Mouse (Mus musculus): ENCODE results near the gene Imp4.

Imp4 gene

GRCm38 (mm10) chr1:34460061-34460441 is 20.4 kb downstream of the Imp4 start:
- no peak for DNase-seq (ENCODE audit: extremely low read depth, low read depth, low spot score)

- no peak for DNase-seq (ENCODE audit: extremely low read depth, low read depth, low spot score)
These were observed 23.1 kb downstream of the Imp4 start for GRCm38 (mm10) chr1:34462766-34463165.

- no peak for DNase-seq (ENCODE audit: extremely low read depth, low read depth, low spot score)
These were observed 24.7 kb downstream of the Imp4 start for GRCm38 (mm10) chr1:34464310-34464817.

GRCm38 (mm10) chr1:34465445-34465844 is 25.8 kb downstream of the Imp4 start:
- DNase-seq (ENCODE audit: extremely low read depth, low read depth, low spot score): no peak

- no peak for DNase-seq (ENCODE audit: extremely low read depth, low read depth, low spot score)
These were observed 28.4 kb downstream of the Imp4 start for GRCm38 (mm10) chr1:34468051-34468450.

- no peak for DNase-seq (ENCODE audit: extremely low read depth, low read depth, low spot score)
These were observed 28.8 kb downstream of the Imp4 start for GRCm38 (mm10) chr1:34468500-34468899.

GRCm38 (mm10) chr1:34469801-34470200 is 30.1 kb downstream of the Imp4 start:
- no peak for DNase-seq (ENCODE audit: extremely low read depth, low read depth, low spot score)

GRCm38 (mm10) chr1:34472427-34473300 is 33.0 kb downstream of the Imp4 start:
- no peak for DNase-seq (ENCODE audit: extremely low read depth, low read depth, low spot score)

- DNase-seq (ENCODE audit: extremely low read depth, low read depth, low spot score): no peak
These were observed 39.4 kb downstream of the Imp4 start for GRCm38 (mm10) chr1:34478891-34479655.

- DNase-seq (ENCODE audit: extremely low read depth, low read depth, low spot score): no peak
These were observed 41.1 kb downstream of the Imp4 start for GRCm38 (mm10) chr1:34480801-34481200.

- DNase-seq (ENCODE audit: extremely low read depth, low read depth, low spot score): no peak
These were observed 42.4 kb downstream of the Imp4 start for GRCm38 (mm10) chr1:34481920-34482669.

- no peak for DNase-seq (ENCODE audit: extremely low read depth, low read depth, low spot score)
These were observed 44.8 kb downstream of the Imp4 start for GRCm38 (mm10) chr1:34484470-34484869.

GRCm38 (mm10) chr1:34485461-34486188 is 46.0 kb downstream of the Imp4 start:
- no peak for DNase-seq (ENCODE audit: extremely low read depth, low read depth, low spot score)

- DNase-seq (ENCODE audit: extremely low read depth, low read depth, low spot score): no peak
These were observed 47.7 kb downstream of the Imp4 start for GRCm38 (mm10) chr1:34487383-34487782.

GRCm38 (mm10) chr1:34489852-34490541 is 50.3 kb downstream of the Imp4 start:
- no peak for DNase-seq (ENCODE audit: extremely low read depth, low read depth, low spot score)

GRCm38 (mm10) chr1:34491480-34491879 is 51.8 kb downstream of the Imp4 start:
- DNase-seq (ENCODE audit: extremely low read depth, low read depth, low spot score): no peak

Data from fat pad, adult 2 months (tissue).